Mouse (Mus musculus): ENCODE results near the gene Rbm18.

The Rbm18 gene

DNA sequence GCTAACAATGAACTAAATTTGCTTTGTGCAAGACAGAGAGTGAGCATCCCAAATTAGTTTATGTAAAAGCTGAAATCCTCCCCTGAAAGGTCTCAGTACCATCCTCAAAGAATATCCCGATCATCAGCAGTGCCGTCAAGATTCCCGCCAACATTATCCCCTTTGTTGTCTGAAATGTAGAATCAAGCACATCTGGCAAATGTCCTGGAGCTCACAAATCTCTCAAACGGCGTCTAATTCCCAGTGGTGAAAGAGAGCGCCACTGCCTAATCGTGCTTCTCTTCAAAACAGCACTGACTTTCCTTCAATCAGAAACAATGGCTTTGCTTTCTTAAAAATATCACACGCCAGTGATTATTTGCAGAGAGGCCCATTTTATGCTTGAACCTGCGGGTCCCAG, 69.4 kb downstream of the Rbm18 start:
- DNase-seq: no peak
